Mouse (Mus musculus) hindbrain, embryonic 16.5 days (tissue): ENCODE measurements around the gene Gm12830. TPM values are rescaled to one million over a fixed set of nuclear protein-coding genes. Genes with fewer than 3 reads are reported as not detected.

Experiments used
- ATAC-seq: fragments of 200-750 bp; cut with Nextera tagmentation; 2 replicates; pipeline ENCODE4 v1.8.0; 2017; ENCODE audit warnings: moderate TSS enrichment, moderate library complexity
- H3K27ac ChIP-seq: fragments of 300-500 bp; sonication (generic); 2 replicates; pipeline ENCODE4 v1.5.1; 2014; ENCODE audit warnings: low read depth, mild to moderate bottlenecking, control low read depth, low read length, moderate library complexity
- H3K27me3 ChIP-seq: fragments of 300-500 bp; sonication (generic); replicated peaks from 2 replicates; pipeline ENCODE4 v1.6.1; 2014; ENCODE audit warnings: low read length; ENCODE audit not compliant: control insufficient read depth, insufficient read depth
- H3K36me3 ChIP-seq: fragments of 300-500 bp; sonication (generic); 2 replicates; pipeline ENCODE4 v1.6.1; 2014; ENCODE audit warnings: mild to moderate bottlenecking, low read length, moderate library complexity, mixed read lengths; ENCODE audit not compliant: control insufficient read depth, insufficient read depth
- H3K4me1 ChIP-seq: fragments of 300-500 bp; sonication (generic); 2 replicates; pipeline ENCODE4 v1.6.1; 2014; ENCODE audit warnings: low read depth, low read length; ENCODE audit not compliant: control insufficient read depth, insufficient read depth
- H3K4me2 ChIP-seq: fragments of 300-500 bp; sonication (generic); 2 replicates; pipeline ENCODE4 v1.6.1; 2014; ENCODE audit warnings: mild to moderate bottlenecking, low read length, control low read depth, moderate library complexity
- H3K4me3 ChIP-seq: fragments of 300-500 bp; sonication (generic); 2 replicates; pipeline ENCODE4 v1.5.1; 2014; ENCODE audit warnings: mild to moderate bottlenecking, low read length, control low read depth, moderate library complexity
- H3K9ac ChIP-seq: fragments of 300-500 bp; sonication (generic); 2 replicates; pipeline ENCODE4 v1.6.1; 2014; ENCODE audit warnings: low read depth, mild to moderate bottlenecking, control low read depth, low read length, moderate library complexity
- H3K9me3 ChIP-seq: fragments of 300-500 bp; sonication (generic); 2 replicates; pipeline ENCODE4 v1.6.1; 2014; ENCODE audit warnings: mild to moderate bottlenecking, low read length, moderate library complexity; ENCODE audit not compliant: control insufficient read depth
- WGBS: fragments of 180-500 bp; shearing (Covaris S2); extraction: QIAGEN DNeasy Blood & Tissue Kit; methylation state at CpG from one replicate; pipeline ENCODE4 v1.1.7; 2014; 5-methylcytosine and 5-hydroxymethylcytosine counted together
- polyA plus RNA-seq: library from polyadenylated mRNA; unstranded; fragments of >200 nt; fragmentation: Nextera tagmentation; extraction: Ambion mirVana; gene quantifications from 2 replicates; pipeline ENCODE4 v1.2.1, GENCODE M21; 2015

Gene Gm12830
- polyA plus RNA-seq, 1 experiment from 2014 or later: not detected

GRCm38 (mm10) chr4:114788856-114789255 is 32.7 kb upstream of the Gm12830 start:
- ATAC-seq: no peak
- H3K9me3 ChIP-seq: no peaks in the 10 kb centered on the region
- WGBS: 51% methylated on average over 4 of the region's 4 CpGs

GRCm38 (mm10) chr4:114791650-114792049 is 29.9 kb upstream of the Gm12830 start:
- no peaks in the 10 kb centered on the region for H3K27me3 ChIP-seq
- no peaks in the 10 kb centered on the region for H3K9me3 ChIP-seq
- no peaks in the 10 kb centered on the region for H3K4me1 ChIP-seq
- 82% methylated on average over 9 of the region's 9 CpGs for WGBS
- no peaks in the 10 kb centered on the region for H3K36me3 ChIP-seq
- no peak overlapping the region for H3K4me3 ChIP-seq
- no peak overlapping the region for H3K4me2 ChIP-seq
- ATAC-seq: no peak
- H3K27ac ChIP-seq: no peak overlapping the region
- no peak overlapping the region for H3K9ac ChIP-seq

More at GRCm38 (mm10) chr4:114788856-114789255, 32.7 kb upstream of the Gm12830 start:
- H3K27ac ChIP-seq: no peak overlapping the region
- no peak overlapping the region for H3K4me2 ChIP-seq
- no peaks in the 10 kb centered on the region for H3K36me3 ChIP-seq
- H3K4me1 ChIP-seq: no peaks in the 10 kb centered on the region
- H3K4me3 ChIP-seq: no peak overlapping the region
- no peaks in the 10 kb centered on the region for H3K27me3 ChIP-seq
- no peak overlapping the region for H3K9ac ChIP-seq

- Histone ChIP-seq H3K4me3 (no peak overlapping the region), H3K9me3 (no peaks in the 10 kb centered on the region), H3K9ac (no peak overlapping the region), H3K27me3 (no peaks in the 10 kb centered on the region), H3K36me3 (no peaks in the 10 kb centered on the region), H3K27ac (no peak overlapping the region), H3K4me1 (no peaks in the 10 kb centered on the region), H3K4me2 (no peak overlapping the region)
- ATAC-seq: no peak
- 96% methylated on average over 2 of the region's 2 CpGs for WGBS
These were observed 27.7 kb upstream of the Gm12830 start for GRCm38 (mm10) chr4:114793836-114794235.

- Histone ChIP-seq H3K4me3 (no peak overlapping the region), H3K4me2 (no peak overlapping the region), H3K36me3 (no peaks in the 10 kb centered on the region), H3K9ac (no peak overlapping the region), H3K9me3 (no peaks in the 10 kb centered on the region), H3K4me1 (no peaks in the 10 kb centered on the region), H3K27me3 (no peaks in the 10 kb centered on the region), H3K27ac (no peak overlapping the region)
- WGBS: 53% methylated on average over 5 of the region's 5 CpGs
- ATAC-seq: no peak
These were observed 24.1 kb upstream of the Gm12830 start for GRCm38 (mm10) chr4:114797254-114797914.

GRCm38 (mm10) chr4:114798041-114798624 is 23.4 kb upstream of the Gm12830 start:
- Histone ChIP-seq H3K36me3 (no peaks in the 10 kb centered on the region), H3K27ac (no peak overlapping the region), H3K4me1 (no peaks in the 10 kb centered on the region), H3K27me3 (no peaks in the 10 kb centered on the region), H3K9me3 (no peaks in the 10 kb centered on the region), H3K4me2 (no peak overlapping the region), H3K9ac (no peak overlapping the region), H3K4me3 (no peak overlapping the region)
- no peak for ATAC-seq
- WGBS: 57% methylated on average over 7 of the region's 7 CpGs

- Histone ChIP-seq H3K4me2 (no peak overlapping the region), H3K4me1 (no peaks in the 10 kb centered on the region), H3K27me3 (no peaks in the 10 kb centered on the region), H3K36me3 (no peaks in the 10 kb centered on the region), H3K9me3 (no peaks in the 10 kb centered on the region), H3K4me3 (no peak overlapping the region), H3K27ac (no peak overlapping the region), H3K9ac (no peak overlapping the region)
- 81% methylated on average over 5 of the region's 5 CpGs for WGBS
- no peak for ATAC-seq
These were observed 17.4 kb upstream of the Gm12830 start for GRCm38 (mm10) chr4:114804096-114804495.

- H3K4me1 ChIP-seq: peaks cover 4% of the 10 kb centered on the region
- ATAC-seq: peak; percentile 41
- no peak overlapping the region for H3K9ac ChIP-seq
- no peak overlapping the region for H3K27ac ChIP-seq
- WGBS: 14% methylated on average over 9 of the region's 9 CpGs
- H3K36me3 ChIP-seq: no peaks in the 10 kb centered on the region
- no peak overlapping the region for H3K4me3 ChIP-seq
- H3K27me3 ChIP-seq: peaks cover 7% of the 10 kb centered on the region; the same call in 1 of the 2 replicates
- H3K9me3 ChIP-seq: no peaks in the 10 kb centered on the region
- no peak overlapping the region for H3K4me2 ChIP-seq
These were observed 2.4 kb upstream of the Gm12830 start for GRCm38 (mm10) chr4:114818963-114819702.

GRCm38 (mm10) chr4:114834770-114835581 is 13.5 kb downstream of the Gm12830 start:
- peak; percentile 45; the same call in 1 of the 2 replicates for ATAC-seq
- no peak overlapping the region for H3K4me2 ChIP-seq
- no peaks in the 10 kb centered on the region for H3K36me3 ChIP-seq
- H3K9ac ChIP-seq: no peak overlapping the region
- no peaks in the 10 kb centered on the region for H3K4me1 ChIP-seq
- no peak overlapping the region for H3K27ac ChIP-seq
- 72% methylated on average over 10 of the region's 10 CpGs for WGBS
- H3K4me3 ChIP-seq: no peak overlapping the region
- peaks cover 3% of the 10 kb centered on the region; the same call in 1 of the 2 replicates for H3K27me3 ChIP-seq
- no peaks in the 10 kb centered on the region for H3K9me3 ChIP-seq
